Mouse (Mus musculus): Measurements from ENCODE around the gene Snap25.

Snap25 gene

GRCm38 (mm10) chr2:136803142-136803541, 89.9 kb downstream of the Snap25 start:
- peak; percentile 68 for ATAC-seq (ENCODE audit: low TSS enrichment)

GRCm38 (mm10) chr2:136807992-136808726, 94.9 kb downstream of the Snap25 start:
- ATAC-seq (ENCODE audit: low TSS enrichment) = peak; percentile 82

- ATAC-seq (ENCODE audit: low TSS enrichment) = no peak
Observed at GRCm38 (mm10) chr2:136811331-136811730, 98.1 kb downstream of the Snap25 start.

GRCm38 (mm10) chr2:136816717-136817400, 103.6 kb downstream of the Snap25 start:
- ATAC-seq (ENCODE audit: low TSS enrichment) = peak; percentile 65; the same call in 1 of the 2 replicates

- no peak for ATAC-seq (ENCODE audit: low TSS enrichment)
Observed at GRCm38 (mm10) chr2:136823751-136824716, 110.8 kb downstream of the Snap25 start.

- ATAC-seq (ENCODE audit: low TSS enrichment) = no peak
Observed at GRCm38 (mm10) chr2:136827612-136828011, 114.4 kb downstream of the Snap25 start.

All from frontal cortex, adult (tissue).